Mouse (Mus musculus) c-Kit-positive CD71-negative TER-119-negative erythroid progenitor cells, embryonic 14.5 days (primary cell): ENCODE results near the gene Nr1d2.
"Not testable (repeated sequence)": the region's sequence is repeated elsewhere in the genome, so short reads cannot be mapped to it uniquely, and the experiment has no call there.

ENCODE experiments used
- DNase-seq: peaks from one replicate; pipeline ENCODE4 v3.0.0-alpha.2; 2013; ENCODE audit warnings: low read depth

Gene Nr1d2

DNA sequence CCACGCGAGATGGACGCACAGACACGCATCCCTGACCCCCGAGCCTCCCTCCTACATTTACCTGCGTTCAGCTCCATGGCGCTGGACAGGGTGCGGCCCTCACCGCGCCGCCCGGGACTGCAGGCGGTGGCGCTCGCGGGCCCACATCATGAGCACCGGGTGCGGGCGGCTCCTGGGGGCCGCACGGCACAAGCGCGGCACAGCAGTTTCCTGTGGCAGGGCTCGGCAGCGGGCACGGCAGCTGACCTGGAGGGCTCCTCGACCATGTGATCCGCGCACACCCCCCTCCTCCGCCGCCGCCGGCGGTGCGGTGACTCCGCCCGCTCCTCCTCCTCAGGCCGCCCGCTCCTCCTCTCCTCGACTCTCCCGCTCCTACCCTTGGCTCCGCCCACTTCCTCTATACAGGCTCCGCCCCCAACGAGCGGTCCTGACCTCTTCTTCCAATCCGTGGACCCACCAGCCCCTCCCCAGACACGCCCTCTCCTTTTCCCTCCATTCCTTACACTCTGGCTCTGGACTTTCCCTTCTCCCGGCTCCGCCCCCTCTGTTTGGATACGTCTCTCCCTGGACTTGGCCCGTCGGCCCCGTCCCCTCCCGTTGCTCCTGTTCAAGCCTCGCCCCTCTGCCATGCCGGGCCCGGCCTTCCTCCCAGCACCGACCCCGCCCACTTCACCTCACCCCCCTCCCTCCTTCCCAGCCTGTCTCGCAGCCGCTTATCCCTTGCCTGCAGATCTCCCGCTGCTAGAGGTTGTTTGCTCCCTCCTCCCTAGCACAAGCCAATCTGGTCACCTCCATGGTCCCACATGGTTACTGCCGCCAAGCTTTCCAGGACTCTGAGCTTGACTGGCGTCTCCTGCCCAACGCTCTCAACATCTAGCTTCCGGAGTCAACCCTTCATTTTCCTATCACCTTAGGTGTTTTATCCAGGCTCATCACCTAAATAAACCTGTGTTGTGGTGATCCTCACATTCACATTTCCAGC is at the start of gene Nr1d2:
Gene Nr1d2 (minus strand): TSS at position 378 of the 982 bp plus-strand sequence.
- peak; percentile 97 for DNase-seq

DNA sequence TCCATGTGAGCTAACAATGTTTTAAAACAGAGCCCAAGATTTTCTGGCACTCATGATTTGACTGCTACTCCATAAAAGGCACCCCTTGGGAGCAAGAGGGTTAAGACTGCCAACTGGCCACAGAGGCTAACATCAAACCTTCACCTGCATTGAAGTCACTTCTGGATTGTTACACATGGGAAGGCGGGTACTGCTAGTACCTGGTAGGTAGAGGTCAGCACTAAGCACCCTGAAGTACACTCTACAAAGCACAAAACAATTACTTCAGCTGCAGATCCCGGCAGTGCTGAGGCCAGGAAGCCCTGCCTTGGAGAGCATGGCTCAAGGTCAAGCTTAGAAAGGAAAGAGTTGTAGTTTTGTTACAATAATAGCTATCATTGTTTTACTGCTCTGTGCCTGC is 48.5 kb upstream of the Nr1d2 start:
- no peak for DNase-seq

DNA sequence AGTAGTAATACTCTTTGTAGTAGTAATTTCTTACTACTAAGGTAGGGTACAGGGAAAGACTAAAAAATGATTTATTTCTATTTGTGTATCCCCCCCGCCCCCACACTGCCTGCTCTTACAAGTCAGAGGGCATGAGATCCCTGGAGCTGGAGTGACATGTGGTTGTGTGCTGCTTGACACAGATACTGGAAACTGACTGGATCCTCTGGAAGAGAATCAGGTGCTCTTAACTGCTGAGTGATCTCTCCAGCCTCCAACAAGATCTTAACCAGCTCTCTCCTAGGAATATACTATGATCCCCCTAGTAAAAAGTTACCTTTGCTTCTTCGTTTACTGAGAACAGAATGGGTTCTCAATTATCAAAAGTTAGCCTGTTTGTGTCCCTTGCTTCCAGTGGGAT is 47.5 kb upstream of the Nr1d2 start:
- DNase-seq, result no peak

DNA sequence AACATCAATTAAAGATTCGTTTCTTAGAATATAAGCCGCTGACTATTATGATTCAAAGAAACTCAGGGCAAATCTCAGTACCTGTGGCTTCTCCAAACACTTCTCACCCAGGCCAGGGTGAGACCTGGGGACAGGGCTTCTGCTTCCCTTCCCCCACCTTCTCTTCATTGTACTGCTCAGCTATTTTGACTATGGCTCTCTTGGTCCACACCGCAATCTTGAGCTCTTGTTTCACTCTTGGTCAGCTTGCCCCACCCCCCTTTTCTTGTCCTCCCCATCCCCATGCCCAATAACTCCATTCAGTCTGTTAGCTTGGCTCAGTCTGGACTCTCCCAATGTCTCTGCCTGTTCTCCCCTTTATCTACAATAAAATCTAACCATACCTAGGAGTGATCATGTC is 46.5 kb upstream of the Nr1d2 start:
- no peak for DNase-seq

DNA sequence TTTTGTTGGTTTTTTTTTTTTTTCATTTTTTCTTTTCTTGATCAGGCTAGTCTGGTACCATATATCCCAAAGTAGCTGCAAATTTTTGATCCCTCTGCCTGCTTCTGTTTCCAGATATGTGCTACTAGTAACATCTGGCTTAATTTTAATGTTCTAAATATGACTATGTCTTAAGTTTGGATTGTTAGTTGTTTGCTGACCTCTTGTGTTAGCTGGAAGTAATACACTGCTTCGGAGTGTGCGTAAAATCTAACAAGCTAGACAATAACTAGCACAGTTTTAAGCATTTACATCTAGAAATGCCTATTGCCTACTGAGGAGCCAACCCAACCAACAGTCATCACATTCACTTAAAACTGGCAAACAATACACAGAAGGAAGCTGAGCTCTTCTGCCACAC is 45.7 kb upstream of the Nr1d2 start:
- peak; percentile 25 for DNase-seq

DNA sequence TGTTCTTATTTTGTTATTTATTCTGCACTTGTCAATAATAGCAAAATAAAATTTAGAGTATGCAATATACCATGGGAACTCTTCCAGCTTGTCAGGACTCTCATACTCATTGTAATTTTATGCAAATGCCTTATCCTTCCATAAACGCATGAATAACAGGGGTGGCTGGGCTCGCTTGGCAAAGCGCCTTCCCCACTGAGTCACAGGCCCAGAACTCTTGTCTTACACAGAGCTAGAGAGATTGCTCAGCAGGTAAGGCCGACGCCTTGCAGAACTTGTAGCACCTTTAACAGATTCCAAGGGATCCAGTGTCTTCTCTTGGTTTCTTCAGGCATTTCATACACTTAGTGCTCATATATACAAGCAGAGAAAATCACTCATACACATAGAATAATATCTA is 41.4 kb upstream of the Nr1d2 start:
- DNase-seq, result no peak

DNA sequence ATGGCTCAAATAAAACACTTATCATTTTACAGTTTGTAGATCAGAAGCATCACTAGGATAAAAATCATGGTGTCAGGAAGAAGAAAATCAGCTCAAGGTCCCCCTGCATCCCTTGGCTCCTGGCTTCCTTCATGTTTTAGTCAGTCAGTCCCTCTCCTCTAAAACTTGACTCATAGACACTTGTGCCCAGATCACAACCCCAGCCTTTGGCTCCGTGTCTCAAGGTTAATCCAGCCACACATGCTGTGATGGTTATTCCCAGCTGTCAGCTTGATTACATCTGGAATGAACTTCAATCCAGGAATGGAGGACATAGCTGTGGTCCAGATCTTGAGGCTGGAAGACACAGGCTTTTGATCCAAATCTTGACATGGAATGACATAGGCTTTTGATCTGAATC is 35.6 kb upstream of the Nr1d2 start:
- no peak for DNase-seq

DNA sequence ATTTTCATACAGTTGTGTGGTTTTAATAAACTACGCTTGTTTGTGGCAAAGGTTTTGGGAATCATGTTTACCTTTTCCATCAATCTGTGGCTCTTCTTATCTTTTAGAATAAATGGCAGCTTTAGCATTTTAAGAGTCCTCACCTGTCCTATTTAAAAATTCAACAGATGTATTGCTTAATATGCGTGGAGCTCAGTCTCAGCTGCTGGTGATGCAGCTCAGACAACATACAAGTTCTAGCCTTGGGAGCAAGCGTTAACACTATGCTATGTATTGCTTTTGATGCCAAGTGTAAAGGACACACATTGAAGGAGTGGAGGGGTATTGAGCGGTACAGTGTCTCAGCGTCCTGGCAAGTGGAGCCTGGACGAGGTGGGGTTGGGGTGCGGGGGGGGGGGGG is 32.7 kb upstream of the Nr1d2 start:
- DNase-seq, result no peak

DNA sequence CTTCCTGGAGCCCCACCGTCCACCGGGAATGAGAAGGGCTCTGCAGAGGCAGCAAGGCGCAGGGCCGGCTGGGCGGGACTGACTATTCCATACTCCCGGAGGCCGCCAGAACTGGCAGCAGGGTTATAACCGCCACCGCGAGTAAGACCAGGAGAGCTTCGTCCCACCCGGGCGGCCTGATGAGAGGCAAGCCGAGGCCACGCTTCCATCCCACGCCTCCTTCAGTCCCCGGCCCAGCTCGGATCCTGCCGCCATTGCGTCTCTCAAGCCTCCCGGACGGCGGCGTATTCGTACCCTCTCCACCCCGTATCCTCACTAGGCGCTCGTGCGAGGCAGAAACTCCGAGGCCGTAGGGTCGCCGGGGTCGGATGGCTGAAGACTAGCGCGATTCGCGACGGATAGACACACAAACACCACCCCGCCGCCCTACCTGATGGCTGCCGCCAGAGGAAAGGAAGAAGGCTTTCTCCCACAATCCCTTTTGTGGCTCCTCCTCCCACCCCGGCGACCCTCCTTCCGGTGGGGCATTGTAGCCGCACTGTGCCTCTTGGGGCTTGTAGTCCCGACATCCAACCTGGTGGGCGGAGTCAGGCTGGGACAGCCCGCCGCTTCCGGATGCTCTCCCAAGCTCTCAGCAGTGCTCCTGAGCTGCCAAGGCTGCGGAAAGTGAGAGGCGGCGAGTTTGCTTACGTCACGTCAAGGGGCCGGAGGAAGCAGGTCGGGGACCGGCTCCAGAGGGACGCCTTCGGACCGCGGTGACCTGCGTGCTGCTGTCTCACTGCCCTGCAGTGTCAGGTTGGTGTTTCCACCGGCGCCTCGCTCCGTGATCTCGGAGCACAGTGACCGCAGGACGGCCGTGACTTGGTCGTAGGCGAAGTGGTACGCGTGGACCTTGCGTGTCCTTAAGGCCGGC is 31.9 kb upstream of the Nr1d2 start, which contains the start of the genes Nkiras1 and Rpl15:
Gene Nkiras1 (plus strand): TSS at position 608 of the 913 bp plus-strand sequence.
Gene Rpl15 (minus strand): TSS at position 863 of the 913 bp plus-strand sequence.
- DNase-seq, result peak; percentile 98

DNA sequence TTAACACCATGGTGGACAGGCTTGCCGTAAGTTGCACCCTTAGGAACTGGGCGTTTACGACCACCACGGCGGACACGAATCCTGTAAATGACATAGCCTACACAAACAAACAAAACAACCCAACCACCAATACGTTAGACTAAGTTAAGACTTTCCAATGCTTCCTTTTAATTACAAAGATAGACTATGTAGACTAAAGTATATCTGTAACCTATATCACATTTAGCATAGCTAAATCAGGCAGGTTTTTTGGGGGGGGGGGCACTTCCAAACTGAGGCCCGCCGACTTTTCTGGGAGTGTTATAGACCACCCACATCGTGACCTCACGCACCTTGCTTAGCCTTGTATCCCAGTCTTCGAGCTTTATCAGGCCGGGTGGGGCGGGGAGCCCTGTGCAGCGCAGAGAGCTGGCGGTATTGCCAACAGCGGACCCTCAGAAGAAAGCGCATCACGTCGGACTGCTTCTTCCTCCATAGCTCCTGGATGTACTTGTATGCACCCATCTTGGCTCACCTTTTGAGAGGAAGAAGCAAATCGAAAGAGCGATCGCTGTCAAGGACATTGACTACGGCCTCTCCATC is 31.1 kb upstream of the Nr1d2 start:
- DNase-seq, result not testable (repeated sequence)

DNA sequence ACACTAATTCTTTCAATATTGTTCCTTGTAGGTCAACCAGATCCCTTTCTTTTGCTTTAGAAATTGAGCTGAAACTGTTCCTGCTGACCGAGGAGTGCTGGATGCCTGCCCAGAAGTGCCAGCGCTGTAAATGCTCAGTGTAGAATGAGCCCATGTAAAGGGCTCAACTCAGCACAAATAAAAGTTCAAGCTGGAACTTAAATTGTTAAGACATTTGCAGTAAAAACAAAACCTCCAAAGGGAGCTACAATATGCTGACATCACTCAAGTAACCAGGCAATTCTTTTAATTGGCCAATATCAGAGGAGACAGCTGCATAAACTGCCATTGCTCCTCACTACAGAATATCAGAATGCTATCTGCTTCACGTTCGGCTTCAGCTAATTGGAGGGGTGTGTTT is 24.5 kb upstream of the Nr1d2 start:
- no peak for DNase-seq

DNA sequence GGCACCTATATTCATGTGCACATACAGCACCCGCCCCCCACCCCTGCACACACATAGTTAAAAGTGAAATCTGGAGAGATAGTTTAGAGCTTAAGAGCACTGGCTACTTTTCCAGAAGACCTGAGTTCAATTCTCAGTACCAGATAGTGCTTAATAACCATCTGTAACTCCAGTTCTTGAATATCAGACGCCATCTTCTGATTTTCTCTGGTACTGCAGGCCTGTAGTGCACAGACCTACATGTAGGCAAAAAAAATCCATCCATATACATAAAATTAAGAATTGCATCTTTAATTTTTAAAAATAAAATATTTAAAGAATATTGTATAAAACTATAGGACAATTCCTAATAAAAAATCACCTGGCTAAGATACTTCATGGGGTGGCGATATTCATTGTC is 22.3 kb upstream of the Nr1d2 start:
- no peak for DNase-seq

DNA sequence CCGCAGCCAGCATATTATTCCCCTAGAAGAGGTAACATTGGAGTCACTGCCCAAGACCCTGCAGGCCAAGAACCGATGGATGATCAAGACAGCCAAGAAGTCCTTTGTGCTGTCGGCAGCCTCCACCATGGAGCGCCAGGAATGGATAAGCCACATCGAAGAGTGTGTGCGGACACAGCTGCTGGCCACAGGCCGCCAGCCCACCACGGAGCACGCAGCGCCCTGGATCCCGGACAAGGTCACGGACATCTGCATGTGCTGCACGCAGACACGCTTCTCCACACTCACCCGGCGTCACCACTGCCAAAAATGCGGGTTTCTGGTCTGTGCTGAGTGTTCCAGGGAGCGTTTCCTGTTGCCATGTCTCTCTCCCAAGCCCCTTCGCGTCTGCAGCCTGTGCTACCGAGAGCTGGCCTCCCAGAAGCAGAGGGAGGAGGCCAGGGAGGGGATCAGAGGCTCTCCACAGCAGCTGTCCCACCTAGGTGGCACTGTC is 3.8 kb upstream of the Nr1d2 start:
- DNase-seq, result no peak

DNA sequence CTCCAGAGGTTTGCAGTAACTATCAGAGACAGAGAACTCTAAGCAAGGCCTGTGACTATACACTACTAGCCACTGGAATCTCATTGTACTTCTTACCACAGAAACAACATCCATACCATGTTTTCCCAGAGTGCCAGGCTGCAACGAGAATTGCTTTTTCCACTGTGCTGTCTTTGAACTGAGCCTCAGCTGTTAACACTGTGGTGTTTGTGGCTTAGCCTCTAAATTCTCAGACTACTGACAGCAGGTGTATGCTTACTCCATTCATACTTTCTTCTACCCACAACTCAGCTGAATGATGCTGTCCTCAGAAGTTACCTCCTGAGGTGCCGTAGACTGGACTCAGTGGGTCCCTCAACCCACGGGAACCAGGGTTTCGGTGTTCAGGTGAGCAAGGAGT is 2.9 kb upstream of the Nr1d2 start:
- no peak for DNase-seq

DNA sequence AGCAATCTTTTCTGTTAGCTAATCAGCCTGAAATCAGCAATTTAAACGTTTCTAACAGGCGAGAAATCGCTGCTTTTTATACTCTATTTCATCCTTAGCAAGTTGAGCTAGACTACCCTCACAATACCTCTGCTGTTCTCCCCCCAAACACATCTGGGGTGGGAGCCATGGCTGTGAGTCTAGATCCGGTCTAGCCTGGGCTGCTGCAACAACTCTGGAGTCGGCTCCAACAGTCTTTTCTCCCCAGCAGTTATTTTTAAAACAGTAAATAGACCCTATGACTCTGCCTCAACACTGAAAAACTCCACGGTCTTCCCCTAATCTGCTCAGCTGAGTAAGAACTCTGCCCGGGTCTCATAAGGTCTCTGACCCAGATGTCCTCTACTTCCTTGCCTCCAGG is 1.2 kb upstream of the Nr1d2 start:
- DNase-seq, result no peak

DNA sequence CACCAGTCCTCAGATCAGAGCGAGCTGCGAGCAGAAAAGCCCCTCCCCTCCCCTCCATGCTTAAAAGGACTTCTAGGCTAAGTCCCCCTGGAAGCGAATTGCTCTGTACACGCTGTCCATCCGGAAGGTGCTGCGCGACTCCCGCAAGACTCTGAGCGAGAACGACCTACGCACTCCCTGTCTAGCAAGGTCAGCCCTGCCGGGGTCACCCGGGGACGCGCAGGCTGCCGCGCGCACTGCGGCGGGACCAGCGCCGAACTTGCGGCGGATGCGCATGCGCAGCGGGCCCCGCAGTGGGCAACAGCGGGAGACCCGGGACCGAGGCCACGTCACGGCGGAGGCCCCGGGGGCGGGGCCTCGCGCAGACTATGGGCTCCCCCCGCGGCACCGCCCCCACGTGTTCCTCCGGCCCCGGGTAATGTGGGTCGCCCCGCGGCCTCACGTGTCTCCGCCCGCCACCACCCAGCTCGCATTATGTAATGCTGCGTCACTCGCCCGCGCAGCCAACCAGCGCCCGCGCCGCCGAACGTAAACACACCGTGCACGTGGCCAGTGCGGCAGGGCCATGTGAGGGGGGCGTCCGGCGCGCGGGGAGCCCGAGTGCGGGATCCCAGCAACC is 687 bp downstream of the Nr1d2 start:
- peak; percentile 92 for DNase-seq

DNA sequence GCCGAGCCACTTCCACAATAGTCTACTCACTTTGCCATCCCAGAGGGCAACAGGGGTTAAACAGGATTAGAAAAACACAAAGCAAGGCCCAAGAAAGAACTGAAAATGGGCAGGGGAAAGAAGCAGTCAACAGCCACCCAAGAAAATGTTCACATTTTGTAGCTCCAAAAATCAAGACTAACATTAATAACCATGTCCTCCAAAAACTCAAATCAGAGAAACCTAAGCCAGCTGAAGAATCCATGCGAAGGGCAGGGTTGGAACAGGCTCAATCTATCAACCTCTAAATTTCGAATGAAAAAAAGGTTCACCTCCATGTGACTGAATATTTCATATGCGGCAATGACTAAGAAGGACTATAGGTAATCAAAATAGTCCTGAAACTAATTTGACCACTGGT is 1.5 kb downstream of the Nr1d2 start:
- no peak for DNase-seq

DNA sequence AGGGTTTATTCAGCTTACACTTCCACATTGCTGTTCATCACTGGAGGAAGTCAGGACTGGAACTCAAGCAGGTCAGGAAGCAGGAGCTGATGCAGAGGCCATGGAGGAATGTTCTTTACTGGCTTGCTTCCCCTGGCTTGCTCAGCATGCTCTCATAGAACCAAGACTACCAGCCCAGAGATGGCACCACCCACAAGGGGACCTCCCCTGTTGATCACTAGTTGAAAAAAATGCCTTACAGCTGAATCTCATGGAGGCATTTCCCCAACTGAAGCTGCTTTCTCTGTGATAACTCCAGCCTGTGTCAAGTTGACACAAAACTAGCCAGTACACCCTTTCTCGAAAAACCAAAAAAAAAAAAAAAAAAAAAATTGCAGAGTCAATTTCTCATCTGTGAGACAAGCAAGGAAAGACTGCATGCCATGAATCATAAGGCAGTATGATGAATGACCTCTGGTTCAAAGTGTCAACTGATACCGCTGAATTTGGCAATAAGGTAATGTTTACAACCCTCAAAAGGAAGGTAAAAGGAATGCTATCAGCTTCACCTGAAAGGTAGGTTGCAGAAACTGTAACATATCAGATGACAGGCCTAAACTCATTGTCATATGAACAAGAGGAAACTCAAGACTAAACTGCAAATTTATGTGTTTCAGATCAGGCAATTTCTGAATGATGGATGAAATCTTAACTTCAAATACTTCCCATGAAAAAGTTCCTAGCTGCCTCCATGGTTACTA is 2.3 kb downstream of the Nr1d2 start:
- DNase-seq, result not testable (repeated sequence)

DNA sequence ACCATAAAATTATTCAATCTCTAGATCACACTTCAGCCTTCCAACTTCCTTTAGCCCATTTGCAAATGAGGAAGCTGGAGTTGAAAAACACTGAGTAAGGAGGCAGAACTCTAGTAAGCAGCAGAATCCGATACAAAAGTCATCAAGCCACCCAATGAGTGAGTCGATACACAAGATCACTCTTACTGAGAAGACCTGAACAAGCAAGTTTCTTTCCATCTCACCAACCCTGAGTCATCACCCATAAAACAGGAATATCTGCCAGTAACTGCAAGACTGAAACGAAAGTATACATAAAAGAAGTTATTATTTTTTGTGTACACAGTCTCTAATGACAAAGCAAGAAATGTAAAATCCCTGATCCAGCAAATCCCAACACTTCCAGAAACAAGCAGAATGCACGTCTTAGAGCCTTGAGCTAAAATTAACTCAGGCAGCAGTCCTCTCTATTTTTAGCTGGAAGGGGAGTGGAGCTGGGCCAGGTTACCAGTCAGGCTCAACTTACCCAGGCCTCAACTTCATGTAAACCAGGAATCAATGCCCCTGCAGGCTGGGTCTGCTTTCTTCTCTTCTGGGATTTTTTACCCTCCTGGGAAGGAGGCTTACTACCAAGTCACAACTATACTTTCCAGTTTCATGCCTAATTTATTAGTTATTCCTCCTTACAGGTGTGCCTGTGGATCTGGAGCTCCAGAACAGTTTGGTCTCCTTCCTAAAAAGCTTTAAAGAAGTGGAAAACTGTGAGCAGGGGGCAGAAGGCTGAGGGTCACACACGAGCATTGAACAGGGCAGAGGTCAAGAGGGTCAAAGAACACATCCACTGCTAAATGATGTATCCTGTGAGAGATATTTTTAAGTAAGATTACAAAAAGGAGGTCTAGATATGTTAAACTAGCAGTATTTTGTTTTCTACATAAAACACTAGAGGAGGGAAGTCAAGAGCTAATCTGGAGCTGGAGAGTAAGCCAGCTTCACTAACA is 4.7 kb downstream of the Nr1d2 start:
- DNase-seq, result no peak

DNA sequence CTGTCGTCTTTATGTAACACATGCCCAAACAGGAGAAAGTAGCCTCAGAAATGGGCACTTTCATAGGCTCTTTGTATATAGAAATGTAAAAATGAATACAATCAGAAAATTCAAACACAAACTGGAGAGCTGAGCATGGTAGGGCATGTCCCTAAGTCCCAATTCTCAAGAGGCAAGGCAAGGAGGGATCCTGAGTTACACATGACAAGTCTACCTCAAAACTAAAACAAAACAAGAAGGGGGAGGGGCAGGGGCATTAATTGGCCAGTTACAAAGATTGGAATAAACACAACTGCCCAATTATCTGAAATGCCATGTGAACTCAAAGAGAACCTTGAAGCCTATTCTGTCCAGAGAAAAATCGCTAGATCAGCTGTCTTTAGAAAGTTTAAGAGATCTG is 5.9 kb downstream of the Nr1d2 start:
- DNase-seq, result no peak
